Mouse (Mus musculus) erythroblast, embryonic 14.5 days (primary cell): ENCODE results near the gene Limk2.

Source experiments
- GATA1 ChIP-seq: IDR thresholded peaks from 2 replicates; pipeline ENCODE4 v1.6.1; 2012; ENCODE audit warnings: low read length, inconsistent platforms, mixed read lengths
- TAL1 ChIP-seq: IDR thresholded peaks from 3 replicates; pipeline ENCODE4 v1.6.1; 2012; ENCODE audit warnings: low read length, inconsistent platforms, mixed read lengths

- no peak for TF ChIP-seq GATA1
- no peak for TF ChIP-seq TAL1
Observed at GRCm38 (mm10) chr11:3379427-3379826, 29.6 kb downstream of the Limk2 start.
